Mouse (Mus musculus) embryonic facial prominence, embryonic 15.5 days (tissue): ENCODE results near the gene Slc41a2. TPM values are rescaled to one million over a fixed set of nuclear protein-coding genes. Genes with fewer than 3 reads are reported as not detected.

ENCODE experiments used
- ATAC-seq: fragments of 200-750 bp; cut with Nextera tagmentation; 2 replicates; pipeline ENCODE4 v1.8.0; 2017; ENCODE audit warnings: low read depth, moderate TSS enrichment; ENCODE audit not compliant: insufficient number of reproducible peaks, low FRiP score, low TSS enrichment
- H3K27ac ChIP-seq: fragments of 300-500 bp; sonication (generic); replicated peaks from 2 replicates; pipeline ENCODE4 v1.5.1; 2015; ENCODE audit warnings: mild to moderate bottlenecking, inconsistent platforms
- H3K27me3 ChIP-seq: fragments of 300-500 bp; sonication (generic); 2 replicates; pipeline ENCODE4 v1.6.1; 2015; ENCODE audit warnings: inconsistent platforms
- H3K36me3 ChIP-seq: fragments of 300-500 bp; sonication (generic); 2 replicates; pipeline ENCODE4 v1.6.1; 2015; ENCODE audit warnings: mild to moderate bottlenecking, inconsistent platforms
- H3K4me1 ChIP-seq: fragments of 300-500 bp; sonication (generic); 2 replicates; pipeline ENCODE4 v1.6.1; 2015; ENCODE audit warnings: inconsistent platforms
- H3K4me2 ChIP-seq: fragments of 300-500 bp; sonication (generic); replicated peaks from 2 replicates; pipeline ENCODE4 v1.6.1; 2015; ENCODE audit warnings: mild to moderate bottlenecking, inconsistent platforms
- H3K4me3 ChIP-seq: fragments of 300-500 bp; sonication (generic); replicated peaks from 2 replicates; pipeline ENCODE4 v1.5.1; 2015; ENCODE audit warnings: mild to moderate bottlenecking, inconsistent platforms
- H3K9ac ChIP-seq: fragments of 300-500 bp; sonication (generic); 2 replicates; pipeline ENCODE4 v1.6.1; 2015; ENCODE audit warnings: inconsistent platforms
- H3K9me3 ChIP-seq: fragments of 300-500 bp; sonication (generic); replicated peaks from 2 replicates; pipeline ENCODE4 v1.6.1; 2016; ENCODE audit warnings: inconsistent platforms
- WGBS: fragments of 180-500 bp; shearing (Covaris S2); methylation state at CpG from one replicate; pipeline ENCODE4 v1.1.7; 2015; 5-methylcytosine and 5-hydroxymethylcytosine counted together
- polyA plus RNA-seq: library from polyadenylated mRNA; unstranded; fragments of >200 nt; fragmentation: Nextera tagmentation; extraction: Ambion mirVana; gene quantifications from 2 replicates; pipeline ENCODE4 v1.2.1, GENCODE M21; 2015

Slc41a2 gene
- polyA plus RNA-seq, 1 experiment from 2014 or later: 2.3 TPM

GRCm38 (mm10) chr10:83183634-83184479, 153.8 kb downstream of the Slc41a2 start:
- no peaks in the 10 kb centered on the region for H3K36me3 ChIP-seq
- no peak overlapping the region for H3K9ac ChIP-seq
- no peaks in the 10 kb centered on the region for H3K9me3 ChIP-seq
- no peak overlapping the region for H3K4me2 ChIP-seq
- peak overlapping the region; percentile 49; the same call in 1 of the 2 replicates for H3K27ac ChIP-seq
- H3K27me3 ChIP-seq: no peaks in the 10 kb centered on the region
- peaks cover 47% of the 10 kb centered on the region for H3K4me1 ChIP-seq
- WGBS: 33% methylated on average over 12 of the region's 12 CpGs
- no peak for ATAC-seq
- no peak overlapping the region for H3K4me3 ChIP-seq

- no peak for ATAC-seq
- Histone ChIP-seq H3K27me3 (no peaks in the 10 kb centered on the region), H3K9ac (no peak overlapping the region), H3K27ac (no peak overlapping the region), H3K36me3 (no peaks in the 10 kb centered on the region), H3K4me2 (no peak overlapping the region), H3K4me1 (peaks cover 54% of the 10 kb centered on the region), H3K9me3 (no peaks in the 10 kb centered on the region), H3K4me3 (no peak overlapping the region)
- 34% methylated on average over 8 of the region's 8 CpGs for WGBS
Measured at GRCm38 (mm10) chr10:83182573-83182960, 155.1 kb downstream of the Slc41a2 start.

- WGBS: 66% methylated on average over 15 of the region's 15 CpGs
- Histone ChIP-seq H3K36me3 (no peaks in the 10 kb centered on the region), H3K9me3 (no peaks in the 10 kb centered on the region), H3K27me3 (no peaks in the 10 kb centered on the region), H3K4me1 (peaks cover 56% of the 10 kb centered on the region), H3K4me3 (no peak overlapping the region), H3K9ac (no peak overlapping the region), H3K4me2 (no peak overlapping the region), H3K27ac (no peak overlapping the region)
- no peak for ATAC-seq
Measured at GRCm38 (mm10) chr10:83181831-83182572, 155.7 kb downstream of the Slc41a2 start.

Other genes starting within 250 kb of the Slc41a2 start
- 0.61 and 0.63 TPM in 2 replicates for gene D10Wsu102e, start 22.3 kb upstream of the Slc41a2 start, polyA plus RNA-seq
- 6.0 and 7.3 TPM in 2 replicates for gene Aldh1l2, start 196.3 kb upstream of the Slc41a2 start, polyA plus RNA-seq
- gene Washc4, start 205.9 kb upstream of the Slc41a2 start, polyA plus RNA-seq: 40.5 and 42.4 TPM in 2 replicates